Mouse (Mus musculus): ENCODE measurements at regions not wholly inside any gene's neighbourhood (a gene's known extent, or its start where the extent isn't known, plus 50 kb on each side); places are given as distances from the start of the nearest gene placed in this dataset.

DNA sequence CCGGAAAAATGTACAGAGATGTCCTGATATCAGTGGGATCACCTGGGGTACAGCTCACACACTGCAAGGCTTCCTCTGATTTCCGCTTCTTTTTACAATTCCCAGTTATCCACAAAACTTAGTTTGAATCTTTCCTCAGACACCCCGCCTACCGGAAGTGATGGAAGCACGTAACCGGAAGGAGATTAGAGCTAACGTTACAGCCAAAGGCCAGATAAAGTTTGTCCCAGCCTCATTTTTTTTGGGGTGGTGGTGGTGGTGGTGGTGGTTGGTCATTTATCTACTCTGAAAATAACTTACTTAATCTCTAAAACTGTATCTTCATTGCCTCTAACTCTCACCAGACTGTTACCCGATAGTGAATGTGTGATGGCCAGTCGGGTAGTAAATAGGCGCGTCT lies 88.1 kb downstream of the Phlda1 start (continued):
- TF ChIP-seq MXI1 (IDR thresholded peaks at IDR 0.05; ENCODE audit: low read depth, low read length), result peak; percentile 20; the same call in 1 of the 2 replicates
- peak in 1 of 2 experiments; percentile 78; a peak in 3 of 4 replicates for TF ChIP-seq EP300 (IDR thresholded peaks at IDR 0.05; ENCODE audit: low read depth in 1 of 2, low read length in 2 of 2)
- peak; percentile 36; the same call in 1 of the 2 replicates for TF ChIP-seq POLR2AphosphoS2 (IDR thresholded peaks at IDR 0.05; ENCODE audit: low read length)
- TF ChIP-seq KAT2A (conservative IDR thresholded peaks at IDR 0.05; ENCODE audit: low read depth, low read length), result no peak
- TF ChIP-seq GABPA (IDR thresholded peaks at IDR 0.05; ENCODE audit: low read depth, low read length), result no peak
- peak; percentile 52; the same call in 1 of the 2 replicates for TF ChIP-seq TBP (IDR thresholded peaks at IDR 0.05; ENCODE audit: low read depth, low read length)
- no peak for TF ChIP-seq BHLHE40 (IDR thresholded peaks at IDR 0.05; ENCODE audit: borderline replicate concordance, low read depth, low read length)
- TF ChIP-seq HCFC1 (IDR thresholded peaks at IDR 0.05; ENCODE audit: low read depth, low read length), result peak; percentile 71
- 0 out of 2 replicates have a peak, but pooled peaks have one; percentile 35 for TF ChIP-seq TCF12 (IDR thresholded peaks at IDR 0.05; ENCODE audit: low read depth, low read length)
- TF ChIP-seq MYC (IDR thresholded peaks at IDR 0.05; ENCODE audit: low read depth, low read length), result no peak
- TF ChIP-seq SMC3 (IDR thresholded peaks at IDR 0.05; ENCODE audit: low read depth, low read length), result no peak
- no peak for TF ChIP-seq MEF2A (IDR thresholded peaks at IDR 0.05; ENCODE audit: extremely low read depth, insufficient replicate concordance, low read depth, low read length, poor library complexity, severe bottlenecking)
- TF ChIP-seq CHD1 (IDR thresholded peaks at IDR 0.05; ENCODE audit: low read depth, low read length), result no peak
- TF ChIP-seq ZNF384 (IDR thresholded peaks at IDR 0.05; ENCODE audit: low read depth, low read length), result peak; percentile 79
- TF ChIP-seq ZKSCAN1 (IDR thresholded peaks at IDR 0.05; ENCODE audit: low read depth, low read length), result no peak

DNA sequence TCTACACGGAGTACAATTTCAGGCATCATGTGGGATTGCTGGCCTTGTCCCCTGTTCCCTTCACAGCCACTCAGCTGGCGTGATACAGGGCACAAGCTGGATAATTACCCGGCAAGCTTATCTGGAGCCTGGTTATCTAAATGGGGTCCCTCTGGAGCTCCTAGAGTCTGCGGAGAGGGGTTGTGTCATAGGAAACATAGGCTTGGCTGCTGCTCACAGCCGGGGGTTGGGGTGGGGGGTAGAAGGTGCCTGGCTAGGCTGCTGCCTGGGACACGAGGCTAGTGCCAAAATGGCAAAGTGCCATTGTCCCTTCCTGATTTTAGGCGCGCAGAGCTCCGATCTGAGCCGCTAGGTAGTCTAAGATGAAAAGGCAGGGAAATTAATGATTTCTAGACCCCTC lies 88.6 kb downstream of the Phlda1 start:
- H3K27ac ChIP-seq (ENCODE audit: control insufficient read depth, low read depth, low read length), result peak overlapping the region; percentile 83
- no peak for TF ChIP-seq ZC3H11A (IDR thresholded peaks at IDR 0.05; ENCODE audit: low read depth, low read length)
- no peak for TF ChIP-seq MYB (IDR thresholded peaks at IDR 0.05; ENCODE audit: low read depth, low read length)
- no peak for TF ChIP-seq TBP (IDR thresholded peaks at IDR 0.05; ENCODE audit: low read depth, low read length)
- no peak for TF ChIP-seq RCOR1 (IDR thresholded peaks at IDR 0.05; ENCODE audit: low read depth, low read length)
- TF ChIP-seq ELF1 (IDR thresholded peaks at IDR 0.05; ENCODE audit: low read depth, low read length), result no peak
- no peak for TF ChIP-seq JUND (IDR thresholded peaks at IDR 0.05; ENCODE audit: low read depth, low read length)
- no peak for TF ChIP-seq POLR2AphosphoS2 (IDR thresholded peaks at IDR 0.05; ENCODE audit: low read length)
- TF ChIP-seq GATA1 (IDR thresholded peaks at IDR 0.05; ENCODE audit: low read depth, low read length), result peak; percentile 48; the same call in 1 of the 2 replicates
- TF ChIP-seq MAFK (IDR thresholded peaks at IDR 0.05; ENCODE audit: borderline replicate concordance, low read depth, low read length), result 0 out of 2 replicates have a peak, but pooled peaks have one; percentile 6
- TF ChIP-seq USF1 (IDR thresholded peaks at IDR 0.05; ENCODE audit: low read depth, low read length), result no peak
- TF ChIP-seq CHD1 (IDR thresholded peaks at IDR 0.05; ENCODE audit: low read depth, low read length), result no peak
- TF ChIP-seq ZMIZ1 (IDR thresholded peaks at IDR 0.05; ENCODE audit: low read depth, low read length), result no peak
- TF ChIP-seq NRF1 (IDR thresholded peaks at IDR 0.05; ENCODE audit: insufficient read depth, low read depth, low read length, poor library complexity, severe bottlenecking), result no peak
- peak; percentile 36; the same call in 1 of the 2 replicates for TF ChIP-seq SIN3A (IDR thresholded peaks at IDR 0.05; ENCODE audit: low read length)
- TF ChIP-seq USF2 (IDR thresholded peaks at IDR 0.05; ENCODE audit: borderline replicate concordance in 1 of 2, insufficient read depth in 1 of 2, low read depth in 1 of 2, low read length in 2 of 2), result no peak
- peak in 1 of 2 experiments; percentile 14; a peak in 2 of 4 replicates for TF ChIP-seq EP300 (IDR thresholded peaks at IDR 0.05; ENCODE audit: low read depth in 1 of 2, low read length in 2 of 2)
- TF ChIP-seq MEF2A (IDR thresholded peaks at IDR 0.05; ENCODE audit: extremely low read depth, insufficient replicate concordance, low read depth, low read length, poor library complexity, severe bottlenecking), result no peak
- no peak for TF ChIP-seq POLR2AphosphoS5 (IDR thresholded peaks at IDR 0.05; ENCODE audit: borderline replicate concordance, low read depth, low read length)
- TF ChIP-seq TCF12 (IDR thresholded peaks at IDR 0.05; ENCODE audit: low read depth, low read length), result peak; percentile 38; the same call in 1 of the 2 replicates
- no peak for TF ChIP-seq ZKSCAN1 (IDR thresholded peaks at IDR 0.05; ENCODE audit: low read depth, low read length)
- TF ChIP-seq NELFE (IDR thresholded peaks at IDR 0.05; ENCODE audit: low read depth, low read length), result no peak
- peak; percentile 6; the same call in 1 of the 2 replicates for TF ChIP-seq TAL1 (IDR thresholded peaks at IDR 0.05; ENCODE audit: low read length)
- TF ChIP-seq HCFC1 (IDR thresholded peaks at IDR 0.05; ENCODE audit: low read depth, low read length), result no peak
- TF ChIP-seq CTCF (IDR thresholded peaks at IDR 0.05 in 2 of 3, conservative IDR thresholded peaks at IDR 0.05 in 1 of 3; ENCODE audit: control insufficient read depth in 1 of 3, insufficient read depth in 1 of 3, low read depth in 2 of 3, low read length in 3 of 3, poor library complexity in 1 of 3, severe bottlenecking in 1 of 3), result no peak
- no peak for TF ChIP-seq POLR2A (IDR thresholded peaks at IDR 0.05; ENCODE audit: control insufficient read depth in 1 of 2, insufficient read depth in 1 of 2, low read depth in 1 of 2, low read length in 2 of 2, poor library complexity in 1 of 2)
- no peak for TF ChIP-seq CHD2 (IDR thresholded peaks at IDR 0.05; ENCODE audit: low read length)

More for the DNA sequence above, 88.6 kb downstream of the Phlda1 start:
- peak; percentile 73 for DNase-seq (ENCODE audit: low read depth, low spot score)
- Histone ChIP-seq H3K9ac (ENCODE audit: control insufficient read depth, low read depth, low read length, poor library complexity, severe bottlenecking) (peak overlapping the region; percentile 27), H3K9me3 (replicated peaks; ENCODE audit: insufficient read depth, low read length) (no peaks in the 10 kb centered on the region), H3K4me1 (ENCODE audit: control insufficient read depth in 1 of 2, insufficient read depth in 2 of 2, low read length in 2 of 2) (peaks cover 9 to 43% of the 10 kb centered on the region in 2 experiments), H3K79me2 (ENCODE audit: control insufficient read depth, insufficient read depth, low read length, poor library complexity) (no peaks in the 10 kb centered on the region), H3K4me3 (ENCODE audit: control insufficient read depth in 1 of 2, insufficient read depth in 1 of 2, low read depth in 2 of 2, low read length in 2 of 2) (peak overlapping the region; percentile 24 to 53), H3K27me3 (ENCODE audit: control insufficient read depth in 1 of 2, insufficient read depth in 2 of 2, low read length in 2 of 2) (no peaks in the 10 kb centered on the region), H3K36me3 (ENCODE audit: control insufficient read depth in 1 of 2, insufficient read depth in 2 of 2, low read length in 2 of 2) (peaks cover 0 to 27% of the 10 kb centered on the region in 2 experiments; a peak in 2 of 4 replicates)

Data from MEL (cell line).